Mouse (Mus musculus): ENCODE measurements around the gene Kcnj1.

DNA sequence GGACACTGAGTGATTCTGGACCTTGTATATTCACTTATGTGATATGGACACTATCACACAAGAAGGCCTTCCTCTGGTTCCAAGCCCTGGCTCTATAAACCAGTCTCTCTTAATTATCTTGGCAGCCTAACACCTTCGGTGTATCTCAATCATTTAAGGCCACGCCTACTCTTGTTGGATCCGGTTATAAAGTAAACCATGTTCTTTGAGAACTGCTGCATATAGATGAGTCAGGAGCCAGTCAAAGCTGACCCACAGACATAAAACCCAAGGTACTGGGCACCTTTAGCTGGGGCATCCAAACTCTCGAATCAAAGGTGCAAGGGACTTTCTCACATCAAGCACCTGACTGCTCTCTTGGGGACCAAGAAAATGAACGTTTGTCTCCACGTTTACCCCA lies at the start of gene Kcnj1:
- TF ChIP-seq CTCF (IDR thresholded peaks at IDR 0.05; ENCODE audit: low read depth) (no peak), EP300 (optimal IDR thresholded peaks at IDR 0.05) (no peak)

Measured in stomach, postnatal 0 days (tissue).